Mouse (Mus musculus) limb, embryonic 14.5 days (tissue): Measurements from ENCODE around the gene Rxrg. TPM values are rescaled to one million over a fixed set of nuclear protein-coding genes. Genes with fewer than 3 reads are reported as not detected.

ENCODE experiments used
- ATAC-seq: fragments of 200-750 bp; cut with Nextera tagmentation; 2 replicates; pipeline ENCODE4 v1.8.0; 2017; ENCODE audit warnings: low read depth, moderate number of reproducible peaks, moderate TSS enrichment; ENCODE audit not compliant: low FRiP score
- DNase-seq: peaks from one replicate; pipeline ENCODE4 v3.0.0-alpha.2; 2015; ENCODE audit warnings: low spot score
- H3K27ac ChIP-seq: fragments of 300-500 bp; sonication (generic); replicated peaks from 2 replicates; pipeline ENCODE4 v1.5.1; 2014; ENCODE audit warnings: low read depth, mild to moderate bottlenecking, low read length, moderate library complexity, mixed read lengths
- H3K27me3 ChIP-seq: fragments of 300-500 bp; sonication (generic); 2 replicates; pipeline ENCODE4 v1.6.1; 2014; ENCODE audit warnings: low read length, mixed read lengths; ENCODE audit not compliant: control insufficient read depth, insufficient read depth
- H3K36me3 ChIP-seq: fragments of 300-500 bp; sonication (generic); 2 replicates; pipeline ENCODE4 v1.6.1; 2014; ENCODE audit warnings: mild to moderate bottlenecking, low read length, moderate library complexity, mixed read lengths; ENCODE audit not compliant: control insufficient read depth, insufficient read depth
- H3K4me1 ChIP-seq: fragments of 300-500 bp; sonication (generic); 2 replicates; pipeline ENCODE4 v1.6.1; 2014; ENCODE audit warnings: antibody characterized with exemption, low read length, mixed read lengths; ENCODE audit not compliant: control insufficient read depth, insufficient read depth
- H3K4me2 ChIP-seq: fragments of 300-500 bp; sonication (generic); replicated peaks from 2 replicates; pipeline ENCODE4 v1.6.1; 2014; ENCODE audit warnings: low read depth, mild to moderate bottlenecking, low read length, moderate library complexity; ENCODE audit not compliant: severe bottlenecking
- H3K4me3 ChIP-seq: fragments of 300-500 bp; sonication (generic); replicated peaks from 2 replicates; pipeline ENCODE4 v1.5.1; 2014; ENCODE audit warnings: low read length
- H3K9ac ChIP-seq: fragments of 300-500 bp; sonication (generic); 2 replicates; pipeline ENCODE4 v1.6.1; 2014; ENCODE audit warnings: mild to moderate bottlenecking, low read depth, low read length, moderate library complexity; ENCODE audit not compliant: severe bottlenecking
- H3K9me3 ChIP-seq: fragments of 300-500 bp; sonication (generic); 2 replicates; pipeline ENCODE4 v1.6.1; 2016; ENCODE audit warnings: low read length; ENCODE audit not compliant: control insufficient read depth
- POLR2A ChIP-seq: fragments of 200-500 bp; IDR thresholded peaks from 2 replicates; pipeline ENCODE4 v1.8.0; 2012; ENCODE audit warnings: inconsistent platforms, mild to moderate bottlenecking, moderate library complexity, borderline replicate concordance; ENCODE audit not compliant: insufficient read depth, insufficient read length; ENCODE audit errors: extremely low read depth
- WGBS: fragments of 180-500 bp; shearing (Covaris S2); extraction: QIAGEN DNeasy Blood & Tissue Kit; methylation state at CpG from one replicate; pipeline ENCODE4 v1.1.7; 2014; 5-methylcytosine and 5-hydroxymethylcytosine counted together
- polyA plus RNA-seq, 2 experiments: library from polyadenylated mRNA; depleted of rRNA in 1 of 2; stranded (reverse) in 1 of 2; unstranded in 1 of 2; fragments of >200 nt; fragmentation: Nextera tagmentation in 1 of 2; extraction: Ambion mirVana in 1 of 2; gene quantifications; 2 replicates each; pipeline versions ENCODE4 v1.2.1 to v1.2.3; 2012 to 2014

Rxrg gene
- polyA plus RNA-seq, 2 experiments: 16.9 to 24.4 TPM

- ATAC-seq (no peak), DNase-seq (no peak)
- 0 out of 2 replicates have a peak, but pooled peaks cover 2% of the 10 kb centered on the region for H3K4me1 ChIP-seq
- no peak overlapping the region for H3K4me2 ChIP-seq
- H3K9me3 ChIP-seq: no peaks in the 10 kb centered on the region
- H3K9ac ChIP-seq: no peak overlapping the region
- TF ChIP-seq POLR2A: no peak
- 51% methylated on average over 9 of the region's 9 CpGs for WGBS
- H3K27me3 ChIP-seq: no peaks in the 10 kb centered on the region; the same call in 1 of the 2 replicates
- H3K4me3 ChIP-seq: no peak overlapping the region
- no peak overlapping the region for H3K27ac ChIP-seq
- H3K36me3 ChIP-seq: no peaks in the 10 kb centered on the region
Measured at GRCm38 (mm10) chr1:167608201-167608741, 10.1 kb downstream of the Rxrg start.

GRCm38 (mm10) chr1:167617131-167617530 lies 18.9 kb downstream of the Rxrg start:
- WGBS: 59% methylated on average over 14 of the region's 14 CpGs
- Histone ChIP-seq H3K4me2 (no peak overlapping the region), H3K27me3 (no peaks in the 10 kb centered on the region), H3K9ac (no peak overlapping the region), H3K27ac (no peak overlapping the region), H3K9me3 (no peaks in the 10 kb centered on the region), H3K36me3 (no peaks in the 10 kb centered on the region), H3K4me3 (no peak overlapping the region), H3K4me1 (no peaks in the 10 kb centered on the region)
- DNase-seq: no peak
- no peak for TF ChIP-seq POLR2A
- ATAC-seq: no peak

DNA sequence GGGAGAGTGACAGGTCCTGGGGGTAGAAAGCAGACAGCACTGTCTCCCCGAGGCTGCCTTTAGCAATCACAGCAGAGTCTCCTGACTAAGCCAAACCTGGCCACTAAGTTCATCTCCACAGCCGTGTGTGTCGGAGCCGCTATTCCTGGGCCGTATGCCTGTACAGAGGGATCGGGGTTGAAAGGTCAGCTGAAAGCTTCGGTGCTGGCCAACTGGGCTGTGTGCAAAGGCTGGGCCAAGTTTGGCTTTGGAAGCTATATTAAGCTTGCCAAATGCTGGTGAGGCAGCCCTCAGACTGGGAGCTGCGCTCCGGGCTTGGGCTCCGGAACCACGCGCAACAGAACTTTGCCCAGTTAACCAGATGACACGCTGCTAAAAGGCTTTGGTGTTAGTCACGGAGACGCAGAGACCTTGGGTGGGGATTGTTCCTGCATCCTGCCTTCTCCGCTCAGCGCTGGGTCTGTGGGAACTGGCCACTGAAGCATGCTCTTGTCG lies 19.9 kb downstream of the Rxrg start:
- H3K27me3 ChIP-seq: no peaks in the 10 kb centered on the region
- no peaks in the 10 kb centered on the region for H3K36me3 ChIP-seq
- H3K9ac ChIP-seq: no peak overlapping the region
- H3K4me3 ChIP-seq: no peak overlapping the region
- DNase-seq: no peak
- H3K27ac ChIP-seq: no peak overlapping the region
- ATAC-seq: no peak
- H3K4me2 ChIP-seq: no peak overlapping the region
- no peaks in the 10 kb centered on the region for H3K4me1 ChIP-seq
- H3K9me3 ChIP-seq: no peaks in the 10 kb centered on the region
- no peak for TF ChIP-seq POLR2A
- whole genome bisulfite sequencing: 78% methylated on average over 18 of the region's 18 CpGs

DNA sequence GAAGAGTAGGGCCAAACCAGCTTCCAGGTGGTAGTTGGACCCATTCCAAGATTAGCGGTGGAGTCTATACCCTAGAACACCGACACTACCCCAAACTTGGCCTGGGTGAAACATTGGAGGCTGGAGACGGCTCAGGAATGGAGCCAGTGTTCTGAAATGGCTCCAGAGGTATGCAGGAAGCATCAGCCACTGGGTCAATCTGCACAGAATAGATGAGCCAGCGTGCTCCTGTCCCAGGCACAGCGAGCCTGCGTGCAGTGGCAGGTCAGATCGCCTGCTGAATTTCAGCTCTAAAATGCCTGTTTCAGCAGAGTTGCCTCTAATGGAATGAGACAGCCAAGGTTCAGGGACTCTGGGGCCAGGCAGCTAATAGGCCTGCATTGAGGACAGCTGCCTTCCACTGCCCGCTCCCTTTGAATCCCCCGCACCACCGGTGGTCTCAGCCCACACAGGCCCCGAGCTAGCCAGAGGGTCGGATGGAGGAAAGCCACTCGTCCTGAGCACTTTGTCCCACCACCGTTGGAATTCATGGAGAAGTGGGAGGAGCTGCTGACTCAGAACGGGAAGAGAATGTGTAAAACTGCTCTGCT lies 22.1 kb downstream of the Rxrg start:
- no peak for DNase-seq
- ATAC-seq: no peak
- WGBS: 62% methylated on average over 15 of the region's 15 CpGs
- Histone ChIP-seq H3K9ac (no peak overlapping the region), H3K4me2 (no peak overlapping the region), H3K4me1 (no peaks in the 10 kb centered on the region), H3K27ac (no peak overlapping the region), H3K9me3 (no peaks in the 10 kb centered on the region), H3K27me3 (no peaks in the 10 kb centered on the region), H3K36me3 (no peaks in the 10 kb centered on the region), H3K4me3 (no peak overlapping the region)
- TF ChIP-seq POLR2A: no peak

DNA sequence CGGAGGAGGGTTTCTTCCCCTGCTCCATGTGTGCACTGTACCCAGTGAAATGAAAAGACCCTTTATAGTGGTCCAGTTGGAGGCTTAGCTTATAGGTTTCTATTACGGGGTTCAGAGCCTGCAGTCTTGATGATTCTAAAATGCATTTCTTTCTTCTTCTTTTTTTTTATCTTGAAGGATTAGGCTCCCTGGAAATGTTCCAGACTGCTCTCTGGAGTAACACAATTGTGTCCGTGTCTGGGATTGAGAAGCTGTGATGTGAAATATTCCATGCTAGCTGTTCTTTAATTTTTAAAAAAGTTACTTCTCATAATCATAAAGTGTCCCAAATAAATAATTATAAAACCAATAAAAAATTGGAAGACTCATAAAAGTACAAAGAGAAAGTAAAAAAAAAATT lies 26.9 kb downstream of the Rxrg start:
- H3K9me3 ChIP-seq: no peaks in the 10 kb centered on the region
- no peak for ATAC-seq
- WGBS: 50% methylated on average over 3 of the region's 3 CpGs

More for the DNA sequence above, 26.9 kb downstream of the Rxrg start:
- no peak for DNase-seq
- Histone ChIP-seq H3K4me1 (no peaks in the 10 kb centered on the region), H3K27ac (no peak overlapping the region), H3K4me3 (no peak overlapping the region), H3K4me2 (no peak overlapping the region), H3K9ac (no peak overlapping the region), H3K27me3 (no peaks in the 10 kb centered on the region), H3K36me3 (no peaks in the 10 kb centered on the region)
- TF ChIP-seq POLR2A: no peak
